Mouse (Mus musculus): ENCODE measurements around the gene Shroom1. TPM values are rescaled to one million over a fixed set of nuclear protein-coding genes. Genes with fewer than 3 reads are reported as not detected.
A peak's percentile ranks its signal among the peaks of the same experiment; 100 is the strongest.

Gene Shroom1
- total and polyA plus RNA-seq, 3 experiments = 0.34 to 0.91 (median 0.80) TPM

DNA sequence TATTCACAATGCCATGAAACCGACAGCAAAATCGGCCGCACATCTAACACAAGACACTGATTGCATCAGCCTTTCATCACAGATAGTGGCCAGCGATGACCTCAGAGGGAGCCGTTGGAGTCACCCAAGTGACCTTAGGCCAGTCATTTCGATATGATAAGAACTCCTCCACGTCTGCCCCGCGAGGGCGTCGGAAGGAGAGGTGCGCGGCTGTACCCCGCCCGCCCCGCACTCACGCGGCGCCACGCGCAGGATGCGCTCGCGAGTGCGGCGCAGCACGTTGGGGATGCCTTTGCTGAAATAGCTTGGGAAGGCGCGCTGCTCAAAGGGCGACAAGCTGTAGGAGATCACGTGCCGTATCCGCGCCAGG is 26.7 kb upstream of the Shroom1 start:
- intact Hi-C loops (cut with DNase I) = loop anchor here (5.0 kb wide), 1 partner anchor 133 kb away; no protein-coding TSS in a partner anchor
- Histone ChIP-seq H3K36me3 (ENCODE audit: control insufficient read depth, insufficient read depth, low read length) (no peaks in the 10 kb centered on the region), H3K27me3 (ENCODE audit: control insufficient read depth, insufficient read depth, low read length) (no peaks in the 10 kb centered on the region), H3K4me1 (ENCODE audit: control insufficient read depth, insufficient read depth, low read length) (peaks cover 4% of the 10 kb centered on the region), H3K27ac (peak overlapping the region; percentile 95), H3K79me2 (replicated peaks; ENCODE audit: control insufficient read depth, insufficient read depth, low read length) (no peaks in the 10 kb centered on the region), H3K9ac (ENCODE audit: low read depth, low read length) (peak overlapping the region; percentile 95), H3K4me3 (peak overlapping the region; percentile 99)
- under 1% methylated on average over 34 of the region's 34 CpGs for WGBS
- no peak for TF ChIP-seq EP300 (IDR thresholded peaks at IDR 0.05; ENCODE audit: insufficient read depth, low read depth, low read length)
- no peak for TF ChIP-seq POLR2A (IDR thresholded peaks at IDR 0.05; ENCODE audit: insufficient read depth, low read depth, low read length)
- TF ChIP-seq CTCF (IDR thresholded peaks at IDR 0.05) = no peak
- no peak for DNase-seq

- Histone ChIP-seq H3K36me3 (ENCODE audit: control insufficient read depth, insufficient read depth, low read length) (no peaks in the 10 kb centered on the region), H3K27me3 (ENCODE audit: control insufficient read depth, insufficient read depth, low read length) (no peaks in the 10 kb centered on the region), H3K9ac (ENCODE audit: low read depth, low read length) (peak within 1 kb of the TSS; percentile 95), H3K27ac (peak within 1 kb of the TSS; percentile 95), H3K79me2 (replicated peaks; ENCODE audit: control insufficient read depth, insufficient read depth, low read length) (no peaks in the 10 kb centered on the region), H3K4me1 (ENCODE audit: control insufficient read depth, insufficient read depth, low read length) (peaks cover 4% of the 10 kb centered on the region), H3K4me3 (peak within 1 kb of the TSS; percentile 99)
- TF ChIP-seq CTCF (IDR thresholded peaks at IDR 0.05) (no peak), EP300 (IDR thresholded peaks at IDR 0.05; ENCODE audit: insufficient read depth, low read depth, low read length) (0 out of 2 replicates have a peak, but pooled peaks have one; percentile 33), POLR2A (IDR thresholded peaks at IDR 0.05; ENCODE audit: insufficient read depth, low read depth, low read length) (peak; percentile 95)
- DNase-seq = peak; percentile 96 to 99
- WGBS = under 1% methylated on average over 44 of the region's 44 CpGs
- intact Hi-C loops (cut with DNase I) = loop anchor here (5.0 kb wide), 1 partner anchor 134 kb away; no protein-coding TSS in a partner anchor
Measured at GRCm38 (mm10) chr11:53430670-53431346, 26.2 kb upstream of the Shroom1 start, which contains the start of the genes Uqcrq and Gdf9. Gene Uqcrq (minus strand): TSS chr11:53430831. Gene Gdf9 (plus strand): TSS chr11:53431023.

GRCm38 (mm10) chr11:53431347-53432056 is 25.5 kb upstream of the Shroom1 start:
- TF ChIP-seq EP300 (IDR thresholded peaks at IDR 0.05; ENCODE audit: insufficient read depth, low read depth, low read length) (no peak), POLR2A (IDR thresholded peaks at IDR 0.05; ENCODE audit: insufficient read depth, low read depth, low read length) (no peak), CTCF (IDR thresholded peaks at IDR 0.05) (no peak)
- peak overlapping the region; percentile 95 for H3K27ac ChIP-seq
- H3K36me3 ChIP-seq (ENCODE audit: control insufficient read depth, insufficient read depth, low read length) = no peaks in the 10 kb centered on the region
- no peaks in the 10 kb centered on the region for H3K27me3 ChIP-seq (ENCODE audit: control insufficient read depth, insufficient read depth, low read length)
- peak; percentile 47 to 48 for DNase-seq
- peak overlapping the region; percentile 17 for H3K9ac ChIP-seq (ENCODE audit: low read depth, low read length)
- intact Hi-C loops (cut with DNase I) = loop anchor here (5.0 kb wide), 1 partner anchor 134 kb away; no protein-coding TSS in a partner anchor
- WGBS = 13% methylated on average over 9 of the region's 9 CpGs
- H3K4me3 ChIP-seq = peak overlapping the region; percentile 99
- peaks cover 4% of the 10 kb centered on the region for H3K4me1 ChIP-seq (ENCODE audit: control insufficient read depth, insufficient read depth, low read length)
- no peaks in the 10 kb centered on the region for H3K79me2 ChIP-seq (replicated peaks; ENCODE audit: control insufficient read depth, insufficient read depth, low read length)

- Histone ChIP-seq H3K4me3 (no peak overlapping the region), H3K79me2 (replicated peaks; ENCODE audit: control insufficient read depth, insufficient read depth, low read length) (no peaks in the 10 kb centered on the region), H3K4me1 (ENCODE audit: control insufficient read depth, insufficient read depth, low read length) (peaks cover 4% of the 10 kb centered on the region), H3K9ac (ENCODE audit: low read depth, low read length) (no peak overlapping the region), H3K27me3 (ENCODE audit: control insufficient read depth, insufficient read depth, low read length) (no peaks in the 10 kb centered on the region), H3K36me3 (ENCODE audit: control insufficient read depth, insufficient read depth, low read length) (no peaks in the 10 kb centered on the region), H3K27ac (no peak overlapping the region)
- 39% methylated on average over 6 of the region's 6 CpGs for WGBS
- DNase-seq = no peak
- TF ChIP-seq POLR2A (IDR thresholded peaks at IDR 0.05; ENCODE audit: insufficient read depth, low read depth, low read length) (no peak), EP300 (IDR thresholded peaks at IDR 0.05; ENCODE audit: insufficient read depth, low read depth, low read length) (no peak), CTCF (IDR thresholded peaks at IDR 0.05) (no peak)
- intact Hi-C loops (cut with DNase I) = loop anchor here (5.0 kb wide), 1 partner anchor 136 kb away; no protein-coding TSS in a partner anchor
Measured at GRCm38 (mm10) chr11:53433057-53433456, 23.9 kb upstream of the Shroom1 start.

DNA sequence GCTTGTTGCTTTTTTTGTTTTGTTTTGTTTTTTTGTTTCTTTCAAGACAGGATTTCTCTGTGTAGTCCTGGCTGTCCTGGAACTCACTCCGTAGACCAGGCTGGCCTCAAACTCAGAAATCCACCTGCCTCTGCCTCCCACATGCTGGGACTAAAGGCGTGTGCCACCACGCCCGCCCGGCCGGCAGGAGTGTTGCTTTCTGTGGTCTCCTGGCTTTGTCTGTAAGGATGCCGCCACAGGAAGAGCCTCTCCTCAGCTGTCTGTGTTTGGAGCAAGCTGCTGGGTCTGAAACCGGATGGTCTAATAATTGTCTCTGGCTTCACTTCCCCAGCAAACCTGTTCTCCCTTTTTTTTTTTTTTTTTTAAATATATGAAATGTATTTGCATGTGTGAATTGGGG is 21.5 kb upstream of the Shroom1 start:
- Histone ChIP-seq H3K27me3 (ENCODE audit: control insufficient read depth, insufficient read depth, low read length) (no peaks in the 10 kb centered on the region), H3K36me3 (ENCODE audit: control insufficient read depth, insufficient read depth, low read length) (no peaks in the 10 kb centered on the region), H3K9ac (ENCODE audit: low read depth, low read length) (no peak overlapping the region), H3K4me1 (ENCODE audit: control insufficient read depth, insufficient read depth, low read length) (peaks cover 2% of the 10 kb centered on the region), H3K79me2 (replicated peaks; ENCODE audit: control insufficient read depth, insufficient read depth, low read length) (no peaks in the 10 kb centered on the region), H3K4me3 (no peak overlapping the region), H3K27ac (no peak overlapping the region)
- no peak for DNase-seq
- TF ChIP-seq EP300 (IDR thresholded peaks at IDR 0.05; ENCODE audit: insufficient read depth, low read depth, low read length) = no peak
- TF ChIP-seq CTCF (IDR thresholded peaks at IDR 0.05) = no peak
- no peak for TF ChIP-seq POLR2A (IDR thresholded peaks at IDR 0.05; ENCODE audit: insufficient read depth, low read depth, low read length)
- intact Hi-C loops (cut with DNase I) = no loop called here
- 63% methylated on average over 8 of the region's 8 CpGs for WGBS

Measured in heart, adult 2 months (tissue).